Mouse (Mus musculus) liver, postnatal 0 days (tissue): ENCODE results near the gene Aldh3b2.

Source experiments
- CTCF ChIP-seq: sonication (generic); IDR thresholded peaks from 2 replicates; pipeline ENCODE4 v1.5.1; 2016; ENCODE audit warnings: antibody characterized with exemption, low read depth
- EP300 ChIP-seq: IDR thresholded peaks from 2 replicates; pipeline ENCODE4 v1.6.1; 2016; ENCODE audit warnings: antibody characterized with exemption, low read depth, mild to moderate bottlenecking

GRCm38 (mm10) chr19:3926685-3927084, 45.4 kb upstream of the Aldh3b2 start:
- no peak for TF ChIP-seq CTCF
- no peak for TF ChIP-seq EP300
